Mouse (Mus musculus) limb, embryonic 13.5 days (tissue): Measurements from ENCODE around the gene Chrm3. TPM values are rescaled to one million over a fixed set of nuclear protein-coding genes. Genes with fewer than 3 reads are reported as not detected.

Source experiments
- ATAC-seq: fragments of 200-750 bp; cut with Nextera tagmentation; 2 replicates; pipeline ENCODE4 v1.8.0; 2017; ENCODE audit warnings: low read depth, moderate number of reproducible peaks, moderate TSS enrichment; ENCODE audit not compliant: low FRiP score
- H3K27ac ChIP-seq: fragments of 300-500 bp; sonication (generic); 2 replicates; pipeline ENCODE4 v1.5.1; 2015; ENCODE audit warnings: inconsistent platforms, mild to moderate bottlenecking, moderate library complexity
- H3K27me3 ChIP-seq: fragments of 300-500 bp; sonication (generic); 2 replicates; pipeline ENCODE4 v1.6.1; 2015; ENCODE audit warnings: mild to moderate bottlenecking, inconsistent platforms
- H3K36me3 ChIP-seq: fragments of 300-500 bp; sonication (generic); 2 replicates; pipeline ENCODE4 v1.6.1; 2015; ENCODE audit warnings: inconsistent platforms, mild to moderate bottlenecking, moderate library complexity
- H3K4me1 ChIP-seq: fragments of 300-500 bp; sonication (generic); 2 replicates; pipeline ENCODE4 v1.6.1; 2015; ENCODE audit warnings: inconsistent platforms
- H3K4me2 ChIP-seq: fragments of 300-500 bp; sonication (generic); replicated peaks from 2 replicates; pipeline ENCODE4 v1.6.1; 2015; ENCODE audit warnings: inconsistent platforms, mild to moderate bottlenecking, moderate library complexity
- H3K4me3 ChIP-seq: fragments of 300-500 bp; sonication (generic); 2 replicates; pipeline ENCODE4 v1.5.1; 2015; ENCODE audit warnings: moderate library complexity, mild to moderate bottlenecking, inconsistent platforms
- H3K9ac ChIP-seq: fragments of 300-500 bp; sonication (generic); 2 replicates; pipeline ENCODE4 v1.6.1; 2015; ENCODE audit warnings: mild to moderate bottlenecking, inconsistent platforms
- H3K9me3 ChIP-seq: fragments of 300-500 bp; sonication (generic); 2 replicates; pipeline ENCODE4 v1.6.1; 2016; ENCODE audit warnings: inconsistent platforms
- WGBS: fragments of 180-500 bp; shearing (Covaris S2); methylation state at CpG from one replicate; pipeline ENCODE4 v1.1.7; 2015; 5-methylcytosine and 5-hydroxymethylcytosine counted together
- polyA plus RNA-seq: library from polyadenylated mRNA; unstranded; fragments of >200 nt; fragmentation: Nextera tagmentation; extraction: Ambion mirVana; gene quantifications from 2 replicates; pipeline ENCODE4 v1.2.1, GENCODE M21; 2015

Chrm3 gene
- polyA plus RNA-seq, 1 experiment from 2014 or later: 1.9 TPM

DNA sequence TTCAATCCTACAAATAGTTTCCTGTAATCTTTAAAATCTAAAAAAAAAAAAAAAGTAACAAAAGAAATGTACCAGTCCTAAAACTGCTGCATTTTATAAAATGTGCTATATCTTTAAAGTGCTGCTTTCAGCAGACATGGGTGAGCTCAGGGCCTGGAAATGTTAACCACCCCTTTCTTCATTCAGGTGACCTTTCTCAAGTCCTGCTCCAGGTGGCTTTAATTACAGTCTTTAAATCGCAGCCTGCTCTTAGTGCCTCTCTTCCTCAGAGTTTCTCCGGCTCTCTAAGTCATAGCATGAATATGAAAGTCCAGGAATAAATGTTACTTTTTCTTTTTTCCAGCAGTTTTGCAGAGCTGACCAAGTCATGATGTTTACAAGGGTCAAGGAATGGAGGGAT, 229.6 kb downstream of the Chrm3 start:
- 14% methylated on average over 2 of the region's 2 CpGs for WGBS
- no peaks in the 10 kb centered on the region for H3K9me3 ChIP-seq
- no peak for ATAC-seq
- H3K27ac ChIP-seq: no peak overlapping the region
- H3K4me1 ChIP-seq: no peaks in the 10 kb centered on the region
- H3K36me3 ChIP-seq: no peaks in the 10 kb centered on the region
- H3K27me3 ChIP-seq: no peaks in the 10 kb centered on the region
- H3K9ac ChIP-seq: no peak overlapping the region
- H3K4me3 ChIP-seq: no peak overlapping the region
- no peak overlapping the region for H3K4me2 ChIP-seq

DNA sequence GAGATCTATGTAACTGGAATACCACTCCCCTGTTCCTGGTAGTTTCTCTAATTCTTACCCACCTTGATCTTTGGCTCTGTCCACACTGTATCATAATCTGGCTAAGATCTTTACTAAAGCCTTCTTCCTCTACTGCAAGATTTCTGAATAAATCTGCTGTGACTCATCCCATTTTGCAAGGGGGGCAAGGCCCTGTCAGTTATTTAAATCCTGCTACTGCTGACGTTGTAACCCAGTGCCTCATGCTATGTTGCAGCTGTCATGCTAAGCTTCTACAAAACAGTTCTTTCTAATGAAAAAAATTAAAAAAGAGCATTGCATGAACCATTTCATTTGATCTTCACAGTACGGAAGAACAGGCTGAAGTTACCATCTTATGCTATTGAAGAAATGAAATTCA, 248.4 kb downstream of the Chrm3 start:
- H3K9me3 ChIP-seq: no peaks in the 10 kb centered on the region
- H3K4me2 ChIP-seq: no peak overlapping the region
- no peak overlapping the region for H3K9ac ChIP-seq
- no peak for ATAC-seq
- H3K4me1 ChIP-seq: no peaks in the 10 kb centered on the region
- no peaks in the 10 kb centered on the region for H3K27me3 ChIP-seq
- WGBS: 71% methylated on average over 2 of the region's 2 CpGs
- H3K4me3 ChIP-seq: no peak overlapping the region
- H3K27ac ChIP-seq: no peak overlapping the region
- no peaks in the 10 kb centered on the region for H3K36me3 ChIP-seq

DNA sequence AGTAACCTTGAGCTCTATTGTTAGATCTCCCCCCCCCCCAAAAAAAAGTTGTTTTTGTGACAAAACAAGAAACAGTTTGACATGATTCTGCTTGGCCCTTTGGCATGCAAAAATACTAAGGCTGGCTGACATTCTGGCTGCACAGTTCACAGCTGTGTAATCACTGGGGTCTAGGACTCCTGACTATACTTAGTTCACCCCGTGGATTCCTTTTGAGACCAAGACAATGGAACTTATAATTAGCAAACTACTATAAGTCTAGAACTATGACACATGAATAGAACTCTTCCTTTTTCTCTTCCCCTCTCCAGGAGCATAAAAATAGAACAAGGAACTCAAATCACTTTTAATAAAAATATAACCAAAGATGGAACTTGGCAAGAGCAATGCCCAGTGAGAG, 251.1 kb downstream of the Chrm3 start:
- Histone ChIP-seq H3K4me3 (no peak overlapping the region), H3K9me3 (no peaks in the 10 kb centered on the region), H3K27me3 (no peaks in the 10 kb centered on the region), H3K27ac (no peak overlapping the region), H3K4me1 (no peaks in the 10 kb centered on the region), H3K4me2 (no peak overlapping the region), H3K36me3 (no peaks in the 10 kb centered on the region), H3K9ac (no peak overlapping the region)
- ATAC-seq: no peak
- 70% methylated on average over 1 of the region's 1 CpGs for WGBS

DNA sequence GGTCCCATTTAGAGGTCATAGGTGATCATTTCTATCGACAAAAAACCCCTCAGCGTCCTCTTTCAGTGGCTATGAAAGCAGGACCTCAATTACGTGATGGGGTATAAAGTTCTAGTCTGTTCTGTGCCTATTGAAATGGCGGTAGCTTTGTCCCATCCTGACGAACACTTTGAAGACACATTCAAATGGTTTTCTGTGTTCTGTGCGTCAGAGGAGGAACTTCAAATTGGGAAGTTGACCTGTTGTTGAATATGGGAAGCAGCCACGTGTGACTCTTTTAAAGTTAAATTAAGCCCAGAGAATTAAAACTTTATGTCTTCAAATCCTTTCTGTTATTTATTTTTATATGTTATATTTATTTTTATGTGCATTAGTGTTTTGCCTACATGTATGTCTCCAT, 253.3 kb downstream of the Chrm3 start:
- Histone ChIP-seq H3K4me1 (no peaks in the 10 kb centered on the region), H3K27ac (no peak overlapping the region), H3K27me3 (no peaks in the 10 kb centered on the region), H3K36me3 (no peaks in the 10 kb centered on the region), H3K4me3 (no peak overlapping the region), H3K4me2 (no peak overlapping the region), H3K9me3 (no peaks in the 10 kb centered on the region), H3K9ac (no peak overlapping the region)
- 84% methylated on average over 7 of the region's 7 CpGs for WGBS
- no peak for ATAC-seq

DNA sequence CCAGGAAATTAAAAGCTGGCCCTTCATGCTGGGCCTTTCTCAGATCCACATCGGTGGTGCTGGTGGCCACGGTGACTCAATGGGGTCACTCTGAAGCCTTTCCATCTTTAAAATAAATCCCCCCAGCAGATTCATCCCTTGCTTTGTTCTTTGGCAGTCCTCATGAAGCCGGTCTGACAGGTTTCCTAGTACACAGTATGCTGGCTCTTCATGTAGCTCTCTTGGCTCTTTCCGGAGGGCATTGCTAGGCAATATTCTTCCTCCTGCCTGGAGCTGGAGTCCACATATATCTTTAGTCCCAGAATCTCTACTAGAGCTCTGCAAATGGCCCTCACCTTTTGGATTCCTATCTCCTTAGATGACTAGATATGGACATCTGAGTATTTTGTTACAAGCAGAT, 269.9 kb downstream of the Chrm3 start:
- 88% methylated on average over 4 of the region's 4 CpGs for WGBS
- H3K9me3 ChIP-seq: no peaks in the 10 kb centered on the region
- no peak overlapping the region for H3K9ac ChIP-seq
- no peak overlapping the region for H3K4me2 ChIP-seq
- no peak overlapping the region for H3K4me3 ChIP-seq
- H3K27me3 ChIP-seq: no peaks in the 10 kb centered on the region
- no peak for ATAC-seq
- no peaks in the 10 kb centered on the region for H3K36me3 ChIP-seq
- H3K4me1 ChIP-seq: no peaks in the 10 kb centered on the region
- no peak overlapping the region for H3K27ac ChIP-seq

DNA sequence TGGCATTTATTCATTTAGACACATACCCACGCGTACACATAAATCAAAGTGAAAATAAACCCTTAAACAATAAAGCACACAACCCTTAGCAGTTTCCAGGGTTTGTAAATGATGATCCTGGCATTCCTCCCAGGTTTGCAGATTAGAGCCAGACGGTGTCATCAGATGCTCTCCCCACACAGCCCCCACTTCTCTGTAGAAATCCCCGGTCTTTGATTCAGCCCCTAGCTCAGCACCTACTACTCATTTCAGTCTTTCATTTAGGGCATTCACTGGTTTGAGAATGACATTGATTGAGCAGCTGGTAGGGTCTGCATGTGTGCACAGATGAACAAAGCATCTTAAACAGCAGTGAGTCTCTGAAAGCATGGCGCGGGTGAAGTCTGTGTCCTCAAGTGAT, 274.3 kb downstream of the Chrm3 start:
- 85% methylated on average over 6 of the region's 6 CpGs for WGBS
- no peak overlapping the region for H3K9ac ChIP-seq
- no peak for ATAC-seq

DNA sequence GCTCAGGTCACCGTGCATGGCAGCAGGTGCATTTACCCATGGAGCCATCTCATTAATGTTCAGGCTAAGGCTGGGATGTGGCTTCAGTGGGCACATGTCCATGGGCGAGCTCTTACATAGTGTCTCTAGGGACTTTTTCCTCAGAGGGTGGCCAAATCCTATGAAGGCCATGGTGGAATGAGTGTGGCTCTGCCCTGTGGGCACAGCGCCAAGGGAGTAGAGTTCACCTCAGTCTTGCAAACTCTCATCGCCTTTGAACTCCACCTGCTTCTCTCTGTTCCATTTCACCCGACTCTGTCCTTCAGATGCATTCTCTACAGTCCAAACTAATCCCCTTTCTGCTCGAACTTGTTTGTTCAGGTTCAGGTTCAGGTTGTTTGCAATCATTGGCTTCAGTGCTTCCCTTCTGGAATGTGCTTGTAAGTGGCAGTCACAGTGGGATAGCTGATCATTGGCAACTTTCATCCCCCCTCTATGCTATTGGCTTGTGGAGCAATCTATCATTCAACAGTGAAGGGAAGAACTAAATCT, 278.7 kb downstream of the Chrm3 start:
- Histone ChIP-seq H3K9me3 (no peaks in the 10 kb centered on the region), H3K4me2 (no peak overlapping the region), H3K9ac (no peak overlapping the region), H3K4me1 (no peaks in the 10 kb centered on the region), H3K4me3 (no peak overlapping the region), H3K36me3 (no peaks in the 10 kb centered on the region), H3K27me3 (no peaks in the 10 kb centered on the region), H3K27ac (no peak overlapping the region)
- 80% methylated on average over 6 of the region's 6 CpGs for WGBS
- no peak for ATAC-seq

More for the DNA sequence above, 274.3 kb downstream of the Chrm3 start:
- Histone ChIP-seq H3K27me3 (no peaks in the 10 kb centered on the region), H3K4me1 (no peaks in the 10 kb centered on the region), H3K36me3 (no peaks in the 10 kb centered on the region), H3K4me3 (no peak overlapping the region), H3K9me3 (no peaks in the 10 kb centered on the region), H3K4me2 (no peak overlapping the region), H3K27ac (no peak overlapping the region)

DNA sequence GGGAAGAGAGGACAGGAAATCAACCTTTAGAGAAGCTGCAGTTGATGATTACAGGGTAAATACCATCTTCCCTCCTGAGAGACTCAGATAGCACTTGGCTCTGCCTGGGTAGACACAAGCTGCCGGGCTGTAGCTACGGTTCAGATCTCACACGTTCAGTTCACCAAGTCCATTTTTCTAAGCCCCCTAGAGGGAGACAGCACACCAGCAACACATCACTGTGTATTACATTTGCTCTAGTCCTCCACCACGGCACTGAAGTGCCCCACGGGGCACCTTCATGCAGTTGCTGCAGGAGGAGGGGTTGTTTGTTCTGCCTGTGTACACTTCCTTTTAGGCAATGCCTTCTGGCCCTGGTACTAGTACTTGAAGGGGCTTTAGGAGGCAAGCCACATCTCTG, 289.5 kb downstream of the Chrm3 start:
- Histone ChIP-seq H3K4me1 (peaks cover 5% of the 10 kb centered on the region; the same call in 1 of the 2 replicates), H3K36me3 (no peaks in the 10 kb centered on the region), H3K27me3 (no peaks in the 10 kb centered on the region), H3K4me3 (no peak overlapping the region), H3K9ac (no peak overlapping the region), H3K4me2 (no peak overlapping the region), H3K27ac (no peak overlapping the region), H3K9me3 (no peaks in the 10 kb centered on the region)
- WGBS: 48% methylated on average over 5 of the region's 5 CpGs
- ATAC-seq: peak; percentile 69

DNA sequence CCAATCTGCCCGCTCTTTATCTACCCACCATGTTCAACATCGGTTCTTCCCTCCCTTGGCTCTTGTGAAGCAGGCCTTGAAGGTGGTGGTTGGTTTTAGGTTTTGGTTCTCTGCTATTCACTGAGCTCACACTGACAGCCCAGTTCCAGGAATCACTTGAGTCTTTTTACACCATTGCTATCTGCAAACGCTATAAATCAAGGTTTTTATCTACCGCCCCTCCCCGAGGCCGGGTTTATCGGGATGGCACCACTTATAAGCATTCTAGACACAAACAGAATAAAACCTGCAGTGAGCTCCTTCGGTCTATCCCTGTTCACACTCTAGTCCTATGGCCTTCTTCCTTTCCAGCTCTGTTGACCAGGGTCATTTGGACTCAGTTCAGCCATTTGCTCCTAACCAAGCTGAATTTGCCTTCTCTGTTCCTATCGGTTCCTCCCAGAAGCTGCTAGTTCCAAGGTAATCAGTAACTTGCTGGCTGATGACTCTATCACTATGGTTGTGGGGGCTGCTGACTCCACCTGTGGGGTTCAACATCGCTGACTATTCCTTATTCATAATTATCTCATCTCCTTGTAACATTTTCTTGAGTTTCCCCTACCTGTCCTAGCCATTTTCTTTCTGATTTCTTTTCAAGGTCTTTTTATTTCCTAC, 291.6 kb downstream of the Chrm3 start:
- Histone ChIP-seq H3K27ac (no peak overlapping the region), H3K4me2 (no peak overlapping the region), H3K9ac (no peak overlapping the region), H3K36me3 (no peaks in the 10 kb centered on the region), H3K4me3 (no peak overlapping the region), H3K27me3 (no peaks in the 10 kb centered on the region), H3K4me1 (peaks cover 5% of the 10 kb centered on the region; the same call in 1 of the 2 replicates), H3K9me3 (no peaks in the 10 kb centered on the region)
- 88% methylated on average over 10 of the region's 10 CpGs for WGBS
- no peak for ATAC-seq

DNA sequence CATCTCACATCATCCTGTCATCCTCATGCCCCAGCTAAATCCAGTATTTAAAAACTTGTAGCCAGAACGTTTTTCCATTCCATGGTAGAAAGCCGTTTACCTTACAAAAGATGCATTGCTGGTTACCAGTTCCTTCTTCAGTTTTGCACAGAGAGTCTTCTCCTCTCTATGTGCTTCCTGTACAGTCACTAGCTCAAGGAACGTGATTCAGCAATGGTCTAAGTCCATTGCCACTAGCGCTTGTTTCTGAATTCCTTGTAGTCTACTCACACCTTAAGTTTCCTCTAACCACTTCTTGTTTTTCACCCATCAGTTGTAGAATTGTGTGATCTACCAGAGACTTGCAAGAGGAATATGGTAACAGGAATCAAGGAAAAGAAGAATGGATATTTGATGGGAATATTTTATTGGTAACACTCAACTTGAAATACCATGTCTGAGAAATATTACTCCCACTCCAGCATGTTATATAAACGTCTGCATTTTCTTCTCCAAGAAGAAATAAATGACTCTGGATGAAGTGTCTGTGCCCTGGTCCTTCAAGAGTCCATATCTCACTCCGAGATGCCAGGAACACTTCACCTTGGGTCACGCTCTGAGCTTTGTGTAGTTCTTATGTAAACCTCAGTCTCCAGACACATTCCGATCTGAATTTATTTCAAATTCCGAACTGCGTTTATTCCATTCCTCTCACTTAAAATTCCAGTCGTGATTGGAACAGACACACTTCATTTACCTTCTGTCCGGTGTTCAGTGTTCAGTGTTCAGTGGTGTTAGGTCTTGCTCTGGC, 293.6 kb downstream of the Chrm3 start:
- no peak for ATAC-seq
- no peaks in the 10 kb centered on the region for H3K36me3 ChIP-seq
- no peak overlapping the region for H3K27ac ChIP-seq
- no peak overlapping the region for H3K4me3 ChIP-seq
- H3K4me1 ChIP-seq: peaks cover 5% of the 10 kb centered on the region; the same call in 1 of the 2 replicates
- H3K27me3 ChIP-seq: no peaks in the 10 kb centered on the region
- no peaks in the 10 kb centered on the region for H3K9me3 ChIP-seq
- no peak overlapping the region for H3K9ac ChIP-seq
- 84% methylated on average over 12 of the region's 12 CpGs for WGBS
- H3K4me2 ChIP-seq: no peak overlapping the region

DNA sequence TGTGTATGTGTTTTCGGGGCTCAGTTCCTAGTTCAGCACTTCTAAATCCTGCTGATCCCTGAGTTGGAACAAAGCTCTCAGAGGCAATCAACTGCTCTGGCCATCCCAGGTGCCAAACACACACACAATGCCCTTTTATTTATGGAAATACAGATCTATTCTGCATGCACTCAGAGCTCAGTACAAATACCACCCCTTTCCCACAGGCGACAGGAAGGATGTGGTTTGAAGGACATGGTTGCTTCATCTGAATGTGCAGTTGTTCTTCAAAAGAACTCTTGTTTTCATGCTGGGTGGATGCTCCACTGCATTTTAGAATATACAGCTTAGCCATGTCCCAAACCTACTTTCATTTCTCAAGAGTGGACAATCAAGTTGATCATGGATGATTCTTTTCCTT, 294.9 kb downstream of the Chrm3 start:
- no peaks in the 10 kb centered on the region for H3K36me3 ChIP-seq
- H3K4me2 ChIP-seq: no peak overlapping the region
- no peak overlapping the region for H3K4me3 ChIP-seq
- H3K9me3 ChIP-seq: no peaks in the 10 kb centered on the region
- WGBS: 74% methylated on average over 2 of the region's 2 CpGs
- H3K27ac ChIP-seq: no peak overlapping the region
- no peak overlapping the region for H3K9ac ChIP-seq
- H3K27me3 ChIP-seq: no peaks in the 10 kb centered on the region
- H3K4me1 ChIP-seq: no peaks in the 10 kb centered on the region
- no peak for ATAC-seq

DNA sequence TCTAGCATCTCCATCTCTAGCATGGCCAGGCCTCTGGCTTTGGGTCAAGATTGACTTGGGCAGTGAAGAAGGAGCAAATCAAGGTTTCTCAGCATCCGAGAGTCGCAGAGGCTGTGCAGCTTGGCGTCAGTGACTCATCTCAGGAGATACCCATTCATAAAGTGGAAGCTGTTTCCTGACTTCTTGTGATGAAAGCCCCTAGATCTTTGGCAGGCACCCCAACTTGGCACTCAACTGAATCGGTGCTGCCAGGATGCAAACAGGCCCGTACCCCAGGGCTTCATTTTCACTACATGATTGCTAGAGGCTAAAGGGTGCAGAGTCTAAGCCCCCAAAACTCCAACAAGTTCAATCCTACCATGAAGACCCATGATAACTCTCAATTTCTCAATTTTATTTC, 298.0 kb downstream of the Chrm3 start:
- Histone ChIP-seq H3K27me3 (no peaks in the 10 kb centered on the region), H3K4me2 (no peak overlapping the region), H3K4me1 (no peaks in the 10 kb centered on the region), H3K9me3 (no peaks in the 10 kb centered on the region), H3K27ac (no peak overlapping the region), H3K4me3 (no peak overlapping the region), H3K36me3 (no peaks in the 10 kb centered on the region), H3K9ac (no peak overlapping the region)
- ATAC-seq: no peak
- WGBS: 85% methylated on average over 5 of the region's 5 CpGs
